Mouse (Mus musculus): ENCODE measurements around the gene Epc2.

DNA sequence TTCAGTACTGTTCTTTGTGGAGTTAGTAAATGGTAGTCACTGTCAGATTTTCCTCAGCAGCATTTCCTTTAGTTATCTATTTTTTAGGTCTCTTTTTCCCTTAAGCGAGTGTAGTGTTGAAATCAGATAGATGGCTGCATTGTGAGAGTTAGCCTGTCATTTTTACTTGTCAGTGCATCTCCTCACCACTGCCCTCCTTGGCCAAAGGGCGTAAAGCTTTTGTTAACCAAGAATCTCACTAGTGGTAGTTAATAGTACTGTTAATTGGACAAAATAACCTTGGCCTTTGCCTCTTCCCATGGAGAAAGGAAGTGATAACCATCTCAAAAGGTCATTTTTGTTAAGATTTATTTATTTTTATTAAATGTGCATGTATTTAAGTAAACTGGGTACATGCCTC is 6.5 kb downstream of the Epc2 start:
- TF ChIP-seq CHD2 (IDR thresholded peaks at IDR 0.05; ENCODE audit: low read depth, low read length) (no peak), HCFC1 (IDR thresholded peaks at IDR 0.05; ENCODE audit: borderline replicate concordance, insufficient read depth, low read length) (no peak), ZC3H11A (IDR thresholded peaks at IDR 0.05; ENCODE audit: borderline replicate concordance, low read depth, low read length) (no peak)

Measured in ES-E14 (cell line).